Mouse (Mus musculus) erythroblast, embryonic 14.5 days (primary cell): Measurements from ENCODE around the gene Pdk2.

Experiments
- GATA1 ChIP-seq: IDR thresholded peaks from 2 replicates; pipeline ENCODE4 v1.6.1; 2012; ENCODE audit warnings: low read length, inconsistent platforms, mixed read lengths
- TAL1 ChIP-seq: IDR thresholded peaks from 3 replicates; pipeline ENCODE4 v1.6.1; 2012; ENCODE audit warnings: low read length, inconsistent platforms, mixed read lengths

DNA sequence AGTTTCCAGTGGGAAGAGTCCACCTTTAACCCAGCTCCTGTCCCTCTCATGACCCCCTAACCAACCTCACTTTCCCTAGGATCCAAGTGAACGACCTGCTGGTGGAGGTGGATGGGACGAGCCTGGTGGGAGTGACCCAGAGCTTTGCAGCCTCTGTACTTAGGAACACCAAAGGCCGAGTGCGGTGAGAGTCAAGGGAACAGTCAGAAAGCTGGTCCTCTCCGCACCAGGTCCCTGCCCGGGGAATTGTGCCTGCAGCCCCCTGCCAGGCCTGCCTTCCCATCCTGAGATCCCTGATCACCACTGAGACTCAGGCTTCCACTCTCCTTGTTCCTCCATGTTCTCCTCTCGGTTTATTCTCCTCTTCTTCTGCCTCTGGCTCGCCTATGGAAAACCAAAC is 41.0 kb downstream of the Pdk2 start:
- no peak for TF ChIP-seq TAL1
- no peak for TF ChIP-seq GATA1
